Mouse (Mus musculus) spleen, adult 2 months (tissue): Measurements from ENCODE around the gene Bloc1s3.

ENCODE experiments used
- CTCF ChIP-seq: fragments of 200-500 bp; IDR thresholded peaks from 2 replicates; pipeline ENCODE4 v1.5.1; 2011; ENCODE audit warnings: mild to moderate bottlenecking, inconsistent platforms; ENCODE audit not compliant: insufficient read depth, insufficient read length, insufficient replicate concordance; ENCODE audit errors: extremely low read depth
- POLR2A ChIP-seq: fragments of 200-500 bp; IDR thresholded peaks from 2 replicates; pipeline ENCODE4 v1.6.1; 2011; ENCODE audit warnings: low read depth, low read length, inconsistent platforms

DNA sequence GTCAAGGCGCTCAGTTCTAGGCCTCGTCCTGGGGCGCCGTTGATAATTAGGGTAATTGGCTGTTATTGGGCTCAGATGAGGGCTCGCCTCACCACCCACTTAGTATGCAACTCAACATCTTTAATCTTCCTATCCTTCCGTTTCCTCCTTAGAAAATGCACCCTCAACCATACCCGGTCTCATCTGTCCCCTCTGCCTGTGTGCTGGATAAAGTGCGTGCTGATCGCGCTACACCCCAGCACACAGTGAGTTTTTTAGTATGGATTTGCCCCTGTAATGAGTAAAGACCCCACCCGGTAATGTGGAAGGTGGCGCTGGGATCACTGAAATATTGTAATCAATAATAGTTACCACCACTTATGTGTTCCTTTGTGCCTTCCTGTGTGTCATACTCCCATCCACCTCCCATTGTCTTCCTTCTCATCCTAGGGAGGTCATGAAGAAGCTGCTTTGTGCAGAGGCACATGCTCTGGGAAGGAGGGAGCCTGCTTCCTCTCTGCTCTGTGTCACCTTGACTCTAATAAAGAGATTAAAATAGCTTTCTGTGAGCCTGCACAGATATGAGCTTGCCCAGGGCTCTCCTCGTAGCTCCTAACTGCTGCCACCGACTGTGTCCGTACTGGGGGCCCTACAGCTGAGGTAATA lies 879 bp upstream of the Bloc1s3 start:
- TF ChIP-seq POLR2A: no peak
- no peak for TF ChIP-seq CTCF
